Mouse (Mus musculus) v-Abl transformed pro-B cells (cell line): ENCODE measurements around the gene Nt5c3.
"Not testable (repeated sequence)": the region's sequence is repeated elsewhere in the genome, so short reads cannot be mapped to it uniquely, and the experiment has no call there.

Experiments
- in situ Hi-C, 2 experiments: fragments of 400-800 bp; cut with MboI; formaldehyde crosslinking; loops; one replicate each; pipeline ENCODE4 v1.15.1; 2025; ENCODE audit not compliant: unreplicated experiment in 2 of 2

Gene Nt5c3

GRCm38 (mm10) chr6:56906121-56906846 lies 17.4 kb downstream of the Nt5c3 start:
- in situ Hi-C loops: loop anchor here (5.0 to 25.0 kb wide), 2 partner anchors 99 to 781 kb away; partner anchors contain the start of gene Pyurf (in 1 of the 2)

- in situ Hi-C loops: loop anchor here (5.0 to 25.0 kb wide), 2 partner anchors 98 to 782 kb away; partner anchors contain the start of gene Pyurf (in 1 of the 2)
Measured at GRCm38 (mm10) chr6:56905486-56905885, 18.2 kb downstream of the Nt5c3 start.

GRCm38 (mm10) chr6:56904982-56905381 lies 18.8 kb downstream of the Nt5c3 start:
- in situ Hi-C loops: loop anchor here (5.0 to 25.0 kb wide), 2 partner anchors 98 to 782 kb away; partner anchors contain the start of gene Pyurf (in 1 of the 2)

GRCm38 (mm10) chr6:56904330-56904729 lies 19.4 kb downstream of the Nt5c3 start:
- in situ Hi-C loops: loop anchor here in 1 of 2 experiments (25.0 kb wide), 1 partner anchor 783 kb away; the partner anchor contains the start of gene Pyurf

GRCm38 (mm10) chr6:56903831-56904230 lies 19.9 kb downstream of the Nt5c3 start:
- in situ Hi-C loops: loop anchor here in 1 of 2 experiments (25.0 kb wide), 1 partner anchor 783 kb away; the partner anchor contains the start of gene Pyurf

- in situ Hi-C loops: loop anchor here in 1 of 2 experiments (25.0 kb wide), 1 partner anchor 784 kb away; the partner anchor contains the start of gene Pyurf
Measured at GRCm38 (mm10) chr6:56902606-56903520, 20.9 kb downstream of the Nt5c3 start.

- in situ Hi-C loops: loop anchor here in 1 of 2 experiments (25.0 kb wide), 1 partner anchor 785 kb away; the partner anchor contains the start of gene Pyurf
Measured at GRCm38 (mm10) chr6:56901824-56902386, 21.8 kb downstream of the Nt5c3 start.

GRCm38 (mm10) chr6:56901336-56901735 lies 22.4 kb downstream of the Nt5c3 start:
- in situ Hi-C loops: loop anchor here in 1 of 2 experiments (25.0 kb wide), 1 partner anchor 786 kb away; the partner anchor contains the start of gene Pyurf

- in situ Hi-C loops: no loop called here
Measured at GRCm38 (mm10) chr6:56899601-56900000, 24.1 kb downstream of the Nt5c3 start.

GRCm38 (mm10) chr6:56890762-56891161 lies 33.0 kb downstream of the Nt5c3 start:
- in situ Hi-C loops: no loop called here

GRCm38 (mm10) chr6:56888561-56888960 lies 35.2 kb downstream of the Nt5c3 start:
- in situ Hi-C loops: no loop called here

- in situ Hi-C loops: no loop called here
Measured at GRCm38 (mm10) chr6:56879352-56879955, 44.3 kb downstream of the Nt5c3 start.

GRCm38 (mm10) chr6:56877985-56878384 lies 45.7 kb downstream of the Nt5c3 start:
- in situ Hi-C loops: no loop called here

- in situ Hi-C loops: no loop called here
Measured at GRCm38 (mm10) chr6:56876870-56877269, 46.9 kb downstream of the Nt5c3 start.

- in situ Hi-C loops: no loop called here
Measured at GRCm38 (mm10) chr6:56870027-56870426, 53.7 kb downstream of the Nt5c3 start.

GRCm38 (mm10) chr6:56868565-56868964 lies 55.2 kb downstream of the Nt5c3 start:
- in situ Hi-C loops: no loop called here

GRCm38 (mm10) chr6:56866899-56867298 lies 56.8 kb downstream of the Nt5c3 start:
- in situ Hi-C loops: not testable (repeated sequence)

GRCm38 (mm10) chr6:56860205-56860848 lies 63.4 kb downstream of the Nt5c3 start:
- in situ Hi-C loops: no loop called here

GRCm38 (mm10) chr6:56856748-56857147 lies 67.0 kb downstream of the Nt5c3 start:
- in situ Hi-C loops: no loop called here
